Mouse (Mus musculus): ENCODE data around the gene Cnp.
"Not testable (repeated sequence)": the region's sequence is repeated elsewhere in the genome, so short reads cannot be mapped to it uniquely, and the experiment has no call there.

DNA sequence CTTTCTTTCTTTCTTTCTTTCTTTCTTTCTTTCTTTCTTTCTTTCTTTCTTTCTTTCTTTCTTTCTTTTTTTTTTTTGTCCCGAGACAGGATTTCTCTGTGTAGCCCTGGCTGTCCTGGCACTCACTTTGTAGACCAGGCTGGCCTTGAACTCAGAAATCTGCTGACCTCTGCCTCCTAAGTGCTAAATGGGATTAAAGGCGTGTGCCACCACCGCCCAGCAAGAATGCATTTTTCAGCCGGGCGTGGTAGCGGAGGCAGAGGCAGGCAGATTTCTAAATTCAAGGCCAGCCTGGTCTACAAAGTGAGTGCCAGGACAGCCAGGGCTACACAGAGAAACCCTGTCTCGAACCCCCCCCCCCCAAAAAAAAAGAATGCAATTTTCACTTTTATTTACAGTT is 42.1 kb downstream of the Cnp start:
- not testable (repeated sequence) for TF ChIP-seq CTCF (IDR thresholded peaks at IDR 0.05; ENCODE audit: low read depth, low read length); EP300 (IDR thresholded peaks at IDR 0.05; ENCODE audit: insufficient read depth, low read depth, low read length); POLR2A (IDR thresholded peaks at IDR 0.05; ENCODE audit: insufficient read depth, low read length)

Measured in ES-Bruce4 (cell line).